Mouse (Mus musculus): ENCODE data around the gene Itga4. TPM values are rescaled to one million over a fixed set of nuclear protein-coding genes. Genes with fewer than 3 reads are reported as not detected.

The Itga4 gene
- polyA plus RNA-seq, 1 experiment from 2014 or later = 35.5 TPM

- H3K4me2 ChIP-seq = no peak overlapping the region
- no peak overlapping the region for H3K9ac ChIP-seq (ENCODE audit: low read depth, low read length)
- H3K27ac ChIP-seq (ENCODE audit: low read depth, low read length) = no peak overlapping the region
- WGBS = 77% methylated on average over 4 of the region's 4 CpGs
- H3K9me3 ChIP-seq (ENCODE audit: control insufficient read depth, low read length) = no peaks in the 10 kb centered on the region
- ATAC-seq (replicated peaks; ENCODE audit: low FRiP score) (no peak), DNase-seq (ENCODE audit: low spot score) (no peak)
- H3K4me3 ChIP-seq (ENCODE audit: low read depth, low read length) = no peak overlapping the region
- no peaks in the 10 kb centered on the region for H3K4me1 ChIP-seq (replicated peaks; ENCODE audit: control insufficient read depth, insufficient read depth, low read length)
- no peaks in the 10 kb centered on the region for H3K27me3 ChIP-seq (replicated peaks; ENCODE audit: control insufficient read depth, insufficient read depth, low read length)
- H3K36me3 ChIP-seq (ENCODE audit: control insufficient read depth, insufficient read depth, low read length) = no peaks in the 10 kb centered on the region
Observed at GRCm38 (mm10) chr2:79352100-79352802, 97.0 kb downstream of the Itga4 start.

GRCm38 (mm10) chr2:79354773-79355172 is 99.5 kb downstream of the Itga4 start:
- Histone ChIP-seq H3K9ac (ENCODE audit: low read depth, low read length) (no peak overlapping the region), H3K4me3 (ENCODE audit: low read depth, low read length) (no peak overlapping the region), H3K9me3 (ENCODE audit: control insufficient read depth, low read length) (no peaks in the 10 kb centered on the region), H3K36me3 (ENCODE audit: control insufficient read depth, insufficient read depth, low read length) (no peaks in the 10 kb centered on the region), H3K4me1 (replicated peaks; ENCODE audit: control insufficient read depth, insufficient read depth, low read length) (no peaks in the 10 kb centered on the region), H3K4me2 (no peak overlapping the region), H3K27ac (ENCODE audit: low read depth, low read length) (no peak overlapping the region), H3K27me3 (replicated peaks; ENCODE audit: control insufficient read depth, insufficient read depth, low read length) (no peaks in the 10 kb centered on the region)
- no peak for DNase-seq (ENCODE audit: low spot score)
- no peak for ATAC-seq (replicated peaks; ENCODE audit: low FRiP score)
- 90% methylated on average over 16 of the region's 16 CpGs for WGBS

DNA sequence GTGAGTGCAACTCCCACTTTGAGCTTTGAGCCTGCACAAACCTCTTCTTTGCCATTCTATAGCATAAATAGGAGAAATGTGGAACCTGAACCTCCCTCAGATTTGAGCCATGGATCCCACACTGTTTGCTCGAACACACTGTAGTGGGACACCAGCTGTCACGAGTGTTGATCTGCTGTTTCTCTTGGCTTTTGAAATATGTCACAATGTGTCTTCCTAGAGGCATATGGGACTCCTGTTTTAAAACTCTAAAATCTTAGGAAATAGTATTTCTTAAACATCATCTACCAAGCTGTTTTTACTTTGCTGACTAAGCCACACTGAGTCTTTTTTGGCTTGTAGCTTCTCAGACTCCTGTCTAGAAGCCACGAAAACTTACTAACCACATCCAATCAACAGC is 102.6 kb downstream of the Itga4 start:
- Histone ChIP-seq H3K27me3 (replicated peaks; ENCODE audit: control insufficient read depth, insufficient read depth, low read length) (no peaks in the 10 kb centered on the region), H3K4me2 (no peak overlapping the region), H3K9ac (ENCODE audit: low read depth, low read length) (no peak overlapping the region), H3K4me1 (replicated peaks; ENCODE audit: control insufficient read depth, insufficient read depth, low read length) (no peaks in the 10 kb centered on the region), H3K9me3 (ENCODE audit: control insufficient read depth, low read length) (no peaks in the 10 kb centered on the region), H3K27ac (ENCODE audit: low read depth, low read length) (no peak overlapping the region), H3K36me3 (ENCODE audit: control insufficient read depth, insufficient read depth, low read length) (no peaks in the 10 kb centered on the region), H3K4me3 (ENCODE audit: low read depth, low read length) (no peak overlapping the region)
- DNase-seq (ENCODE audit: low spot score) (no peak), ATAC-seq (replicated peaks; ENCODE audit: low FRiP score) (no peak)
- 77% methylated on average over 3 of the region's 3 CpGs for WGBS

DNA sequence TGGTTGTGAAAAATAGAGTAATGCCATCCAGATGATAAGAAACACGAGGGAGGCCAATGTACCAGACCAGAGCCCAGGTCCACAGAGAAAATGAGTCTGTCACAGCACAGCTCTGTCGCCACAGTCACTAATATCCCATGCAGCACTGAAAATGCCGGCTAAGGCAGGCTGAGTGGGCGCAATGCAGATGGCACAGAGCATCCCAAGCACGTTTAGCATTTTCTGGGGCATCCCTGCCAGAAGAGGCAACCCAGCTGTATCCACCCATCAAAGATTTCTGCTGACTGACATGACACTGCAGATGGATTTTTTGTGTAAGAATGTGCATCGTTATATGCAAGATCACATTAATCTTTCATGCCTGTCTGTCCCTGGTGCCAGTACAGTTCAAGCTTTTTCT is 106.8 kb downstream of the Itga4 start:
- WGBS = 58% methylated on average over 6 of the region's 6 CpGs
- Histone ChIP-seq H3K9me3 (ENCODE audit: control insufficient read depth, low read length) (no peaks in the 10 kb centered on the region), H3K36me3 (ENCODE audit: control insufficient read depth, insufficient read depth, low read length) (no peaks in the 10 kb centered on the region), H3K4me1 (replicated peaks; ENCODE audit: control insufficient read depth, insufficient read depth, low read length) (no peaks in the 10 kb centered on the region), H3K4me3 (ENCODE audit: low read depth, low read length) (no peak overlapping the region), H3K4me2 (no peak overlapping the region), H3K27me3 (replicated peaks; ENCODE audit: control insufficient read depth, insufficient read depth, low read length) (no peaks in the 10 kb centered on the region), H3K9ac (ENCODE audit: low read depth, low read length) (no peak overlapping the region), H3K27ac (ENCODE audit: low read depth, low read length) (no peak overlapping the region)
- DNase-seq (ENCODE audit: low spot score) = no peak
- ATAC-seq (replicated peaks; ENCODE audit: low FRiP score) = no peak

- DNase-seq (ENCODE audit: low spot score) = no peak
- Histone ChIP-seq H3K36me3 (ENCODE audit: control insufficient read depth, insufficient read depth, low read length) (no peaks in the 10 kb centered on the region), H3K4me2 (no peak overlapping the region), H3K27ac (ENCODE audit: low read depth, low read length) (no peak overlapping the region), H3K27me3 (replicated peaks; ENCODE audit: control insufficient read depth, insufficient read depth, low read length) (no peaks in the 10 kb centered on the region), H3K4me1 (replicated peaks; ENCODE audit: control insufficient read depth, insufficient read depth, low read length) (no peaks in the 10 kb centered on the region), H3K9me3 (ENCODE audit: control insufficient read depth, low read length) (no peaks in the 10 kb centered on the region), H3K9ac (ENCODE audit: low read depth, low read length) (no peak overlapping the region), H3K4me3 (ENCODE audit: low read depth, low read length) (no peak overlapping the region)
- 71% methylated on average over 6 of the region's 6 CpGs for WGBS
- no peak for ATAC-seq (replicated peaks; ENCODE audit: low FRiP score)
Observed at GRCm38 (mm10) chr2:79363920-79364319, 108.7 kb downstream of the Itga4 start.

DNA sequence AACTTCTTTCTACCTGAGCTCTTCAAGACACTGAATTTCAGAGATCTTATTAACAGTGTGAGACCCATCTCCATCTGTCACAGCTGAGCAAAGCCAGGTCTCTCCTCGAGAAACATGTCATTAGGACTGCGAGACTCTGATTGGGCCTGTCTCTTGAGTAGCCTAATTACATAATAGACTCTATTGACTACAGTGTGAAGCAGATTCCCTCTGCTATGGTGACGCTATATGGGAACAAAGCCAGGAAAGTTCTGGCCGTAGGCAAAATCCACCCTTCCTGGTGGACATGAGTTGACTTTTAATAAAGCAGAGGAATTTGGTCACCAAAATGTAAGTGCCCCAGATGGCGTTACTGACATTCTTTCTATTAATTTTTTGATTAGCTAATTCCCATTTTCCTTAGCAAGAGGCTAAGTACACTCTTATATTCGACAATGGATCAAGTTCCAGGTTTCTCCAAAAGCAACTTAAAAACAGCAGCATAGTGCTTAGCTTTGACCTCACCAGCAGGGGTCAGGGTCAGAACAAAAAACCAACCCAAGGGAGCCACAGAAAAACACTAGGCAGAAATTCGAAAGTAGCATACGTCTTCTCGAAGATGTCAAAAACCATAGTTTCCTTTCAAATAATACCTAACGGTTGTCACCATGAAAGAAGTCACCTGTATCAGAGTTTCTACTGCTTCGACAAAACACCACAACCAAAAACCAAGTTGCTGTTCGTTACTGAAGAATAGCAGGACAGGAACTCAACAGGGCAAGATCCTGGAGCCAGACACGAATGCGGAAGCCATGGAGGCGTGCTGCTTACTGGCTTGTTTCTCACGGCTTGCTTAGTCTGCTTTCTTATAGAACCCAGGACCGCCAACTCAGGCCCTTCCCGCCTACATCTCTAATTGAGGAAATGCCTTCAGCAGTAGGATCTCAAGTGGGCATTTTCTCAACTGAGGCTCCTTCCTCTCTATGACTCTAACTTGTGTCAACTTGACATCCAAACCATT is 112.5 kb downstream of the Itga4 start:
- WGBS = 70% methylated on average over 18 of the region's 18 CpGs
- Histone ChIP-seq H3K4me1 (replicated peaks; ENCODE audit: control insufficient read depth, insufficient read depth, low read length) (no peaks in the 10 kb centered on the region), H3K36me3 (ENCODE audit: control insufficient read depth, insufficient read depth, low read length) (no peaks in the 10 kb centered on the region), H3K9me3 (ENCODE audit: control insufficient read depth, low read length) (no peaks in the 10 kb centered on the region), H3K27me3 (replicated peaks; ENCODE audit: control insufficient read depth, insufficient read depth, low read length) (no peaks in the 10 kb centered on the region), H3K27ac (ENCODE audit: low read depth, low read length) (no peak overlapping the region), H3K4me2 (no peak overlapping the region), H3K9ac (ENCODE audit: low read depth, low read length) (no peak overlapping the region), H3K4me3 (ENCODE audit: low read depth, low read length) (no peak overlapping the region)
- ATAC-seq (replicated peaks; ENCODE audit: low FRiP score) = no peak
- DNase-seq (ENCODE audit: low spot score) = no peak

GRCm38 (mm10) chr2:79368661-79369060 is 113.4 kb downstream of the Itga4 start:
- H3K4me3 ChIP-seq (ENCODE audit: low read depth, low read length) = no peak overlapping the region
- H3K27ac ChIP-seq (ENCODE audit: low read depth, low read length) = no peak overlapping the region
- no peaks in the 10 kb centered on the region for H3K36me3 ChIP-seq (ENCODE audit: control insufficient read depth, insufficient read depth, low read length)
- WGBS = 83% methylated on average over 12 of the region's 12 CpGs
- no peaks in the 10 kb centered on the region for H3K27me3 ChIP-seq (replicated peaks; ENCODE audit: control insufficient read depth, insufficient read depth, low read length)
- no peak overlapping the region for H3K4me2 ChIP-seq
- no peaks in the 10 kb centered on the region for H3K4me1 ChIP-seq (replicated peaks; ENCODE audit: control insufficient read depth, insufficient read depth, low read length)
- DNase-seq (ENCODE audit: low spot score) = no peak
- ATAC-seq (replicated peaks; ENCODE audit: low FRiP score) = 0 out of 2 replicates have a peak, but pooled peaks have one; percentile 13
- H3K9ac ChIP-seq (ENCODE audit: low read depth, low read length) = no peak overlapping the region
- no peaks in the 10 kb centered on the region for H3K9me3 ChIP-seq (ENCODE audit: control insufficient read depth, low read length)

GRCm38 (mm10) chr2:79369061-79369524 is 113.9 kb downstream of the Itga4 start:
- 71% methylated on average over 7 of the region's 7 CpGs for WGBS
- Histone ChIP-seq H3K4me1 (replicated peaks; ENCODE audit: control insufficient read depth, insufficient read depth, low read length) (no peaks in the 10 kb centered on the region), H3K4me2 (no peak overlapping the region), H3K4me3 (ENCODE audit: low read depth, low read length) (no peak overlapping the region), H3K27ac (ENCODE audit: low read depth, low read length) (no peak overlapping the region), H3K36me3 (ENCODE audit: control insufficient read depth, insufficient read depth, low read length) (no peaks in the 10 kb centered on the region), H3K27me3 (replicated peaks; ENCODE audit: control insufficient read depth, insufficient read depth, low read length) (no peaks in the 10 kb centered on the region), H3K9ac (ENCODE audit: low read depth, low read length) (no peak overlapping the region), H3K9me3 (ENCODE audit: control insufficient read depth, low read length) (no peaks in the 10 kb centered on the region)
- no peak for DNase-seq (ENCODE audit: low spot score)
- ATAC-seq (replicated peaks; ENCODE audit: low FRiP score) = peak; percentile 78

Measured in liver, embryonic 11.5 days (tissue).